Mouse (Mus musculus) kidney, postnatal 36 days (tissue): ENCODE measurements around the gene Cd276.
"Not testable (repeated sequence)": the region's sequence is repeated elsewhere in the genome, so short reads cannot be mapped to it uniquely, and the experiment has no call there.

ENCODE experiments used
- DNase-seq, 2 experiments: peaks; one replicate each; pipeline ENCODE4 v3.0.0; 2021 to 2022; ENCODE audit warnings: mixed read lengths in 2 of 2

The Cd276 gene

DNA sequence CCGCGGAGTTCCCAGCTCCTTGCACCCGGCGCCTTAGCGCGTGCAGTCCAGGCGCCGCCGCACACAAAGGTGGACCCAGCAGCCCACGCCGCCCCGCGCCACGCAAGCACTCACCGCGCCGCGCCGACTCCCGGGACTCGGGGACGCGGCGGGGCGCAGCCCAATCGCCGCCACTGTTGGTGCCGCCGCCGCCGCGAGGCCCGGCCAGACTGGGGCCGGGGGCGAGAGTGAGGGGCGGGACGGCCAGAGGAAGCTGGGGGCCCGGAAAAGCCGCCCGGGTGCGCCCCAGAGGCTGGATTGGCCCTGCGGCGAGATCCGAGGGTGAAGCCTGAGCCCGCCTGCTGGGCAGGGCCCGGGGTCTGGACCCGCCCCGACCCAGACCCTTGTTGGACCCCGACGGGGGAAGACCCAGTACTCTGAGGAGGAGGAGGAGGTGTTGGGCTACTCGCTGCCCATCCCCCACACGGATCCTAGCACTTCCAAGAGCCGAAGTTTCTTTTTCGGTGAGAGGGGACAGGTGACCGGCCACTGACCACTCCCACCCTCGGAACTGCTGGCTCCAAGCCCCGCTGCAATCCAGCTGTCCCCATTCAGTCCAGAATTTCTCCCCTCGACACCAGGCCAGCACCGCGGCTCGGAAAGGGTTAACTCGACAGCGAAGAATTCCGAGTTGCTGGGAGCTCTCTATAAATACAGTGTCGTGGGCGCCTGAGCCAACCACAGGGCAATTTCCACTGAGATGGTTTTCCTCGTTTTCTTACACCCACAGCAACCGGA is at the start of gene Cd276:
Gene Cd276 (minus strand): TSS at position 530 of the 777 bp plus-strand sequence.
- DNase-seq: peak; percentile 36 to 72

DNA sequence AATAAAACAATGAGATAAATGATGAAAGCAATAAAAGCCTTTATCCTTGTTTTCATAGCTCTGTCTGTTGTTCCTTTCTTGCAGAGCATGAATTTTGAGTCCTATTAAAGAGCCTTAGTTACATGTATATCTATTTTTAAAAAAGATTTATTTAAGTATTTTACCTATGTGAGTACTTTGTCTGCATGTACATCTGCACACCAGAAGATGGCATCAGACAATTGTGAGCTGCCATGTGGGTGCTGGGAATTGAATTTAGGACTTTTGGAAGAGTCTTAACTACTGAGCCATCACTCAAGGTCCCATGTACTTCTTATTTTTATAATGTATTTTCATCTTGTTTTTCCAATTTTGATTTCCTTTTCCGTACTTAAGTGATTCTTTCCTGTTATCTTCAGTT is 40.1 kb upstream of the Cd276 start:
- DNase-seq: no peak

- no peak for DNase-seq
Measured at GRCm38 (mm10) chr9:58588657-58589056, 33.4 kb upstream of the Cd276 start.

DNA sequence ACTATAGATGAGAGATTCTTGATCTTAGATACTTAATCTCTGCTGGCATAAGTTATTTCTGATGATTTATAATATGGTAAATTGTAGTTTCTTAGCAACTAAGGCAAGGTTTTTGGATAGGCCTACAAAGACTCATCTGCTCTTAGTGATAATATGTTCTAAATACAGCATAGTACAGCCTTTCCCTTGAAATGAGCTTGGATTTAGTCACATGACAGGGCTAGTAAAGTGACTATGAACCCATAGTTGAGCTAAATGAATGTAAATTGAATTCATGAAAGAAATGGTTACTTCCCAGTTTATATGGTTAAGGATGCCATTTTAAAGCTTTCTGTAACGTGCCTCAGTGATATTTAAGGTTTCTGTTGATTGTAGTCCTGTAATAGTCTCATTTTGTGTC is 29.1 kb upstream of the Cd276 start:
- no peak for DNase-seq

GRCm38 (mm10) chr9:58583267-58583641 is 28.0 kb upstream of the Cd276 start:
- peak; percentile 7 to 12 for DNase-seq

GRCm38 (mm10) chr9:58582581-58583266 is 27.5 kb upstream of the Cd276 start:
- peak; percentile 47 to 69 for DNase-seq

- DNase-seq: peak; percentile 98
Measured at GRCm38 (mm10) chr9:58581958-58582540, 26.8 kb upstream of the Cd276 start, which contains the start of gene Nptn. Gene Nptn (plus strand): TSS chr9:58582240.

DNA sequence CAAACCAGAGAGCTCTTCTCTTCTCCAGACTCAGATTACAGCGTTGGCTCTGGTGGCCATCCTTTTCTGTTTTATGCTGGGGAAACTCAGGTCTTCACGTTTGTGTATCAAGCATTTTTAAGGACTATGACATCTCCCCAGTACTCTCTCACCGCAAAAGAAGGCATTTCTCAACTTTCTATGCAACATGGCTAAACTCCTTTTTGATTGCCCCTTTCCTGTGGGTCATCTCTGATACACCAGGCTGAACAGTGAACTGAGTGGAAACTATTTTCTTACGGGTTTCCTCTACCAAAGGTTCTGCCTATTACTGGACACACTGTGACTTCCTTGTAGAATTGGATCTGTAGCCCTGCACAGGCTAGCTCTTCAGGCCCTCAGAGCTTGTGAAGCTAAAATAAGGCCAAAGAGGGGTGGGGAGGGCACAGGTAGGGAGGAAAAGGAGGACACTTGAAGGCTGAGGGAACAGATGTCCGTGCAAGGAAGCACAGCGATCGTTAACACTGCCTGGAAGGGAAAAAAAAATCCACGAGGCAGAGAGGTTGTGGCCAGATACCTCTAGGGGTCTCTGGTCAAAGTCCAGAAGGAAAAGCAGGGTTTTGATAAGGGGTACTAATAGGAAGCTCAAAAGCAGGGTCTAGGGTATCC is 26.2 kb upstream of the Cd276 start:
- no peak for DNase-seq

DNA sequence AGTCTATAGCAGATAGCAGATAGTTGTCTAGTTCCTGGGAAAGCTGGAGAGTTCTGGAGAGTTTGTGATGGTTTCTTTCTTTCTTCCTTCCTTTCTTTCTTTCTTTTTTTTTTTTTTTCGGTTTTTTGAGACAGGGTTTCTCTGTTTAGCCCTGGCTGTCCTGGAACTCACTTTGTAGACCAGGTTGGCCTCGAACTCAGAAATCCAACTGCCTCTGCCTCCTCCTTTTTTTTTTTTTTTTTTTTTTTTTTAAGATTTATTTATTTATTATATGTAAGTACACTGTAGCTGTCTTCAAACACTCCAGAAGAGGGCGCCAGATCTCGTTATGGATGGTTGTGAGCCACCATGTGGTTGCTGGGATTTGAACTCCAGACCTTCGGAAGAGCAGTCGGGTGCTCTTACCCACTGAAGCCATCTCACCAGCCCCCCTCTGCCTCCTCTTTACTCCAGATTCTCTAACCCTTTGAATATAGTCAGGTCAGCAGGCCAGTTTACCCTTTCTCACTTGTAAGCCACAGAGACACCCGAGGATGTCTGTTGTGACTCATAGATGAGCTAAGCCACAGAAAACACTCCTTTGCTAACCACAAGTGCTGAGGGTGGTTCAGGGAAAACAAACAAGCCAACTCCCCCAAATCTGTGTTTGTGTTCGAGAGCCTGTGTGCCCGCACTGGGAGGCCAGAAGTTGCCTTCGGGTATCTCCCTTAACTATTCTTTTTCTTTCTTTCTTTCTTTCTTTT is 25.4 kb upstream of the Cd276 start:
- DNase-seq: peak in 1 of 2 experiments; percentile 10

GRCm38 (mm10) chr9:58578669-58579068 is 23.4 kb upstream of the Cd276 start:
- peak; percentile 89 to 94 for DNase-seq

DNA sequence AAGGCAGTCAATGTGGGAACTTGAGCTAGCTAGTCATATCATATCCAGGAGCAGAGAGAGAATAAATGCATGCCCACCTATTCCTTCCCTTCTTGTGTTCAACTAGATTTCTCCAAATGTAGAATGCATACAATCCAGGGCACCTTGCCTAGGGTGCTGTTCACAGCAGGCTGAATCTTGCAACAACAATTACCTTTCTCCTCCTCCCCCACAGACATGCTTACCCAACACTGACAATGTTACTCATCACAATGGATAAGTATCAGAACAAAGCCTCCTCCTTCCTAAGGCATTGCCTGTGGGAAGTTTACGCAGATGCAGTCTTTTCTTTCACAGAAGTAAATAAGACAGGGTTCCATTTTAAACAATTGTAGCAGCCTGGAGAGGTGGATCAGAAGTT is 15.8 kb upstream of the Cd276 start:
- DNase-seq: no peak

DNA sequence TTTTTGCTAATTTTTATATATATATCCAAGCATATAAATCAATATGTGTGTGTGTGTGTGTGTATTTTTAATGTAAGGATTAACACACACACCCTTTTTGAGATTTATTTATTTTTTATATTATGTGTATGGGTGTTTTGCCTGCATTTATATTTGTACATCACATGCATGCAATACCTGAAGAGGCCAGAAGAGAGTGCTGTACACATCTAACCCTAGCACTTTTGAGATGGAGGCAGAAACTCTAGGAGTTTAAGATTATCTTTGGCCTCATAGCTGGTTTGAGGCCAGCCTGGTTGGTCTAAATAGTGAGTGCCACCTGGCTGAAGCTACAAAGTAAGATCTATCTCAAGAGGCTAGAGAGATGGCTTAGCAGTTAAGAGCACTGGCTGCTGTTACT is 12.4 kb upstream of the Cd276 start:
- DNase-seq: peak in 1 of 2 experiments; percentile 46

DNA sequence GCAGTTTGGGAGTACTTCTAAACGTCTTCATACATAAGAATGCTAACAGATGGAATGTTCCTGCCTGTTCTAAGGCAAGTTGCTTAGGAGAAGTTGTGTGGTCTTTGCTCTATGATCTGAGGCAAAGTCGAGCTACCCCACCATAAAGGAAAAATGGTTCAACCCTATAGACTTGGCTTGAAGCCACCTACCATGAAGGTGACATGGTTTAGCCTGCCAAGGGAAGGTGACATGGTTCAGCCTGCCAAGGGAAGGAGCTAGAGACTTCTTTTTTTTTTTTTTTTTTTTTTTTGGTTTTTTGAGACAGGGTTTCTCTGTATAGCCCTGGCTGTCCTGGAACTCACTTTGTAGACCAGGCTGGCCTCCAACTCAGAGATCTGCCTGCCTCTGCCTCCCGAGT is 10.7 kb upstream of the Cd276 start:
- DNase-seq: not testable (repeated sequence)

GRCm38 (mm10) chr9:58560211-58560610 is 5.0 kb upstream of the Cd276 start:
- no peak for DNase-seq

GRCm38 (mm10) chr9:58557457-58558455 is 2.5 kb upstream of the Cd276 start:
- DNase-seq: no peak

DNA sequence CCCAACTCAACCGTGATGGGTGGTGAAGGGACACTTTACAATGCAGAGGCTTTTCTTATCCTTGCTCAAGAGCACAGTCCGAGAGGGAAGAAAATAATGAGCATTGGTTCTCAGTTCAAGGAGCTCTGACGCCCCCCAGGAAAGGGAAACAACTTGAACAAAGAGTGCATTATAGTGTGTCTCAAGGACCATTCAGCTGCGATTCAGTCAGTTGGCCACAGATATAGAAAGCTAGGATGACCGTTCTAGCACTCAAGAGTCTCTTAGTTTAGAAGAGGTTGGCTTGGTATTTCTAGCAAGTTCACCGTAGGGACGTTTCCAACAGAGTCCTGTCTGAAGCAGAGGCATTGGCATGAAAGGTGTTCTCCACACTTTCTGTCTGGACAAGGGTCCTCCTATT is 1.4 kb upstream of the Cd276 start:
- no peak for DNase-seq

- no peak for DNase-seq
Measured at GRCm38 (mm10) chr9:58555685-58556414, 613 bp upstream of the Cd276 start.

GRCm38 (mm10) chr9:58554056-58554907 is 955 bp downstream of the Cd276 start:
- no peak for DNase-seq

DNA sequence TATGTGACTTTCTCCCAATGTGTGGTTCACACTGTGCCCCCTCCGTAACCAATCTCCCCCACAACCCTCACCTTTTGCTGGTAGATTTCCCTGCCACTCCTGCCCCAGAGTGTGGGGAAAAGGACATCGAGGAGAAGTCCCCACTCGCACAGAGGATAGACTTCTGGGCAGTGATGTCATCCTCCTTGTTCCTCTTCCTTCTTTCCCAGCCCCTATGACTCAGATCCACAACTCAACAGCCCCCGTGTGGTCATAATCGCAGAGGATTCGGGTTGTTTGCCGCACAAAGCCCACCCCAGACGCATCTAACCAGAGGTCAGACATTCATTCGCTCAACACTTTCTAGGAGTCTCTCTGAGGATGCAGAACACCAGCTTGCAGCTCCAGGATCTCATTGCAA is 3.2 kb downstream of the Cd276 start:
- no peak for DNase-seq

GRCm38 (mm10) chr9:58550928-58551327 is 4.3 kb downstream of the Cd276 start:
- no peak for DNase-seq
